Mouse (Mus musculus) C2C12 (cell line): ENCODE results near the gene Tgfbrap1.

ENCODE experiments used
- CEBPB ChIP-seq: IDR thresholded peaks from one replicate; pipeline ENCODE4 v1.6.1; 2011; ENCODE audit warnings: low read depth, mild to moderate bottlenecking, control low read depth, moderate library complexity
- CTCF ChIP-seq: IDR thresholded peaks from one replicate; pipeline ENCODE4 v1.5.1; 2011; ENCODE audit not compliant: control insufficient read depth, insufficient read depth, insufficient read length
- FOSL1 ChIP-seq: IDR thresholded peaks from one replicate; pipeline ENCODE4 v1.8.0; 2011; ENCODE audit warnings: mild to moderate bottlenecking, low read length; ENCODE audit not compliant: poor library complexity, insufficient read depth, severe bottlenecking
- MYOD1 ChIP-seq: IDR thresholded peaks from one replicate; pipeline ENCODE4 v1.6.1; 2011; ENCODE audit warnings: low read depth; ENCODE audit not compliant: control insufficient read depth, insufficient read length
- USF1 ChIP-seq: IDR thresholded peaks from one replicate; pipeline ENCODE4 v1.6.1; 2011; ENCODE audit warnings: low read depth, mild to moderate bottlenecking, control low read depth, moderate library complexity

DNA sequence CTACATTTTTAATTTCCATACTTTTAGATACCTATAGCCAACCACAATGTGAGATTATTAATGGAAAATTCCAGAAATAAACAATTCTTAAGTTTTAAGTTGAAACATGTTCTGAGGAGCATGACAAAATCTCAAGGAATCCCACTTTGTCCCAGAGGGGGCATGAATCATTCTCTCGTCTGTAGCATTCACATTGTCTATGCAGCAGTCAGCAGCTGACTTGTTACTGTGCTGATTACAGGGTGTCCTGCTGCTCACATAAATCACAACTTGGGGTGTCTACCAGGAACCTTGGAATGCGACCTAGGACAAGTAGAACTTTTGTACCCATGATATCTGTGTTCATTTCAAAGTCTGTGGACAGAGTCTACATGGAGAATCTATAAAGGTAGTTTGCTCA lies 49.0 kb upstream of the Tgfbrap1 start:
- TF ChIP-seq CTCF: no peak
- TF ChIP-seq FOSL1: peak; percentile 63
- peak; percentile 24 for TF ChIP-seq USF1
- peak; percentile 91 for TF ChIP-seq MYOD1
- no peak for TF ChIP-seq CEBPB
